Mouse (Mus musculus) G1E (cell line): Measurements from ENCODE around the gene Dock7. TPM values are rescaled to one million over a fixed set of nuclear protein-coding genes. Genes with fewer than 3 reads are reported as not detected.

Experiments used
- ATAC-seq: 2 replicates; pipeline ENCODE4 v1.8.0; 2016; ENCODE audit warnings: mild to moderate bottlenecking; ENCODE audit not compliant: insufficient number of reproducible peaks, poor library complexity, low FRiP score, severe bottlenecking; ENCODE audit errors: extremely low read depth
- DNase-seq: peaks from one replicate; pipeline ENCODE4 v3.0.0; 2012; ENCODE audit warnings: low spot score
- H3K27me3 ChIP-seq: 2 replicates; pipeline ENCODE4 v1.6.1; 2012; ENCODE audit warnings: mild to moderate bottlenecking, low read length, inconsistent platforms; ENCODE audit not compliant: insufficient read depth
- H3K36me3 ChIP-seq: replicated peaks from 2 replicates; pipeline ENCODE3; 2012; ENCODE audit warnings: mild to moderate bottlenecking, inconsistent platforms
- H3K4me1 ChIP-seq: 2 replicates; pipeline ENCODE4 v1.6.1; 2012; ENCODE audit warnings: low read depth, low read length, inconsistent platforms, mixed read lengths; ENCODE audit not compliant: insufficient read depth
- H3K4me3 ChIP-seq: 2 replicates; pipeline ENCODE4 v1.5.1; 2012; ENCODE audit warnings: low read depth, mild to moderate bottlenecking, inconsistent platforms, low read length, moderate library complexity, mixed read lengths
- H3K9me3 ChIP-seq: replicated peaks from 2 replicates; pipeline ENCODE4 v1.6.1; 2012; ENCODE audit warnings: inconsistent platforms
- CTCF ChIP-seq: IDR thresholded peaks from 2 replicates; pipeline ENCODE4 v1.5.1; 2012; ENCODE audit warnings: low read depth, low read length, inconsistent platforms, mixed read lengths
- GATA1 ChIP-seq: IDR thresholded peaks from 2 replicates; pipeline ENCODE4 v1.6.1; 2012; ENCODE audit warnings: borderline replicate concordance, low read length, inconsistent platforms, mixed read lengths
- GATA2 ChIP-seq: IDR thresholded peaks from 2 replicates; pipeline ENCODE4 v1.6.1; 2012; ENCODE audit warnings: low read depth, low read length, inconsistent platforms, borderline replicate concordance
- POLR2AphosphoS5 ChIP-seq: IDR thresholded peaks from 2 replicates; pipeline ENCODE4 v1.6.1; 2012; ENCODE audit warnings: low read depth, low read length, inconsistent platforms; ENCODE audit not compliant: insufficient replicate concordance
- TAL1 ChIP-seq: conservative IDR thresholded peaks from 2 replicates; pipeline ENCODE4 v1.6.1; 2012; ENCODE audit warnings: low read depth, low read length, inconsistent platforms, mixed read lengths
- polyA plus RNA-seq: library from polyadenylated mRNA; stranded (reverse); fragments of >175 nt; gene quantifications from 2 replicates; pipeline ENCODE4 v1.2.3, GENCODE M21; 2012
- total RNA-seq, 2 experiments: library from RNA; stranded (forward) in 1 of 2; stranded (reverse) in 1 of 2; fragments of 200-1000 nt in 1 of 2; fragments of >200 nt in 1 of 2; fragmentation: Nextera tagmentation in 1 of 2; gene quantifications; 2 replicates each; pipeline ENCODE4 v1.2.3; 2014 to 2017

The Dock7 gene
- total RNA-seq (2014; fragmentation: Nextera tagmentation) (not detected in 2 replicates), total RNA-seq (2017) (0.29 and 1.9 TPM in 2 replicates), polyA plus RNA-seq (not detected in 2 replicates)

DNA sequence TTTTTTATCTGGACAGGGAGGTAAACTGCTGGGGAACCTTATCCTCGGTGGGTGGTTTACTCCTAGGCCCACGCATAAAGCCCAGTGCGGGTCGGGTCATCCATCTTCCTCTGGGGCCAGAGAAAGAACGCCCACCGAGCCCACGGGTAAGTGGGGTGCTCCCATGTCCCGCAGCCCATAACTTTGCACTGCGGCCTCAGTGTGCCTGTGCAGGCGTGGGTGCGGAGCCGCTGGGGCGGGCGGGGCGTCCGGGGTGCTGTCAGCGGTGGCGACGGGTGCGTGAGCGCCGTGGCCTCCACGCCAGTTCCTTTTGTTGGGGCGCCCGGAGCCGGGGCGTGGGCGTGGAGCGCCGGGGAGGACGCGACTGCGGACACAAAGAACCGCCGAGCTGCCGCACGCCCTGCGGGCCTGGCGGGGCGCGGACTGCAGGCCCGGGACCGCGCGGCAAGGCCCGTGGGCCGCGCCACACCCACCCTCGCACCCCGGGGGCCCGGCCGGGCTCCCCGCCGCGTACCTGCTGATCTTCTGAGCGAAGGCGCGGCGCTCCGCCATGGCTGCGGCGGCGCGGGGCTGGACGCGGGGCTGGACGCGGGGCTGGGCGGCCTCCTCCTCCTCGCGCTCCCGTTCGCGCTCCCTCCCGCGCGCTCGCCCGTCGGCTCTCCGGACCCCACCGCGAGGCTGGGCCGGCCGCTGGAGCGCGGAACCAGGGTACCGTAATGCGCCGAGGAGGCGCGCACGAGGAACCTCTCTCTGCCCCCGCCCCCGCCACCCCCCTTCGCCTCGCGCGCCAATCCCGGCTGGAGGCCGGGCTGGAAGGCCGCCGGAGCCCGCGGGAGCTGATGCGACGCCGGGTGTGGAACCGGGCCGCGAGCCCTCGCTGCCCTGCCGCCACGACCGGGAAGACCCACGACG is at the start of gene Dock7:
TSS of gene Dock7 (minus strand) at position 705 of the 912 bp plus-strand sequence.
- ATAC-seq (no peak), DNase-seq (no peak)
- H3K9me3 ChIP-seq = peaks cover 36% of the 10 kb centered on the region
- no peak within 1 kb of the TSS for H3K4me3 ChIP-seq
- H3K4me1 ChIP-seq = no peaks in the 10 kb centered on the region
- no peak for TF ChIP-seq GATA1
- TF ChIP-seq GATA2 = no peak
- no peak for TF ChIP-seq POLR2AphosphoS5
- no peak for TF ChIP-seq TAL1
- TF ChIP-seq CTCF = no peak
- no peaks in the 10 kb centered on the region for H3K36me3 ChIP-seq
- no peaks in the 10 kb centered on the region for H3K27me3 ChIP-seq

DNA sequence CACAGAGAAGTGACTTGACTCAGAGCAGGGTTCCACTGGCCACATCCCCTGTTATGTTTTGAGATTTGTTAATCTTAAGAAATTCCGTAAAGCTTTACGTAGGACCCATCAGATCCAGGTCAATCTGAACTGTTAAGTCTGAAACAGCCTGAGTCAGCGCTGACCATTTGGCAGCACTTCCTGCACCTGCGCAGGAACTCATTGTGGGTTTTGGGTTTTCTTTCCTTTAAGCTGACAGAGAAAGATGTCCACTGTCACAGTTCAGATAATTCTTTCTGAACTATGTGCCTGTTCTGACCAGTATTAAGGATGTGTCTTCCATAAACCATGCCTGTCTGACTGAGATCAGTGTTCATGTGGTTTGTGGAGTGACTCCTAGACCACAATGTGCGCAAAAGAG is 48.2 kb upstream of the Dock7 start:
- no peak for TF ChIP-seq GATA1
- no peak for TF ChIP-seq POLR2AphosphoS5
- TF ChIP-seq TAL1 = no peak
- TF ChIP-seq GATA2 = no peak
- TF ChIP-seq CTCF = no peak
- peaks cover 24% of the 10 kb centered on the region for H3K9me3 ChIP-seq
- no peaks in the 10 kb centered on the region for H3K27me3 ChIP-seq
- H3K4me3 ChIP-seq = no peak overlapping the region
- no peaks in the 10 kb centered on the region for H3K4me1 ChIP-seq
- DNase-seq = no peak
- no peak for ATAC-seq
- H3K36me3 ChIP-seq = no peaks in the 10 kb centered on the region

DNA sequence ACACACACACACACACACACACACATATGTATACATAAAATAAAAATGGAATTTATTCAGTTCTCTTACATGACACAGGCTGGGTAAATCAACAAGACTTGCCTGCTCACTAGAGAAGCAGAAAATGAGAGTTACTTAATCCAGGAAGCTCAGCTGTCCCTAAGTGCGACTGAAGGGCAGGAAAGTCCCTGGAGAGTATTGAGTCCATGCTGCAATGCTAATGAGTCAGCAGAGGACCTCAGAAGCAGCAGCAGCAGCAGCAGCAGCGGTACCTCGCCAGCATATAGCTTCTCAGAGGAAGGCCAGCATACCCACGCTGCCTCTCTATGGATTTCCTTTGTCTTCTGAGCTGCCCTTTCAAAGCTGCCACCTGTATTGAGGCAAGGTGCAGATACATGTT is 42.8 kb upstream of the Dock7 start:
- DNase-seq = no peak
- H3K4me3 ChIP-seq = no peak overlapping the region
- no peaks in the 10 kb centered on the region for H3K36me3 ChIP-seq
- H3K9me3 ChIP-seq = peaks cover 39% of the 10 kb centered on the region
- no peaks in the 10 kb centered on the region for H3K27me3 ChIP-seq
- TF ChIP-seq GATA2 (no peak), GATA1 (no peak), POLR2AphosphoS5 (no peak), CTCF (no peak), TAL1 (no peak)
- ATAC-seq = no peak
- no peaks in the 10 kb centered on the region for H3K4me1 ChIP-seq

DNA sequence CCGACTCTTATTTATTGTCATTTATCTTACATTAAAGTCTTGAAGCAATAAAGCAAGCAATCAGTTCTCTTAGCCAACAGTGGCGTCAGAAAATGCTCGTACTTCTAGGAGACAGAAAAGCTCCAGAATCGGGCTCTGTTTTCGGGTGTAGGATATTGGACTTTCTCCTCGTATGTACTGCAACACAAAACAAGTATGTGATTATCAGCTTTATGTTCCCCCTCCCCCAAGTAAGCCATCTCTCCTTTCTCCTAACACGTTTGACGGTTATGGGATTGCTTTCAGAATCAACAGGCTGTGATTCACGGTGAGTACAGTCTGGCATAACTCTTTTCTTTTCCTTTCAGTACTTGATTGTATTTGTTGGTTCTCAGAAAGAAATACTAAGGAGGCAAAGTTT is 42.3 kb upstream of the Dock7 start:
- H3K36me3 ChIP-seq = no peaks in the 10 kb centered on the region
- H3K4me3 ChIP-seq = no peak overlapping the region
- no peaks in the 10 kb centered on the region for H3K27me3 ChIP-seq
- no peaks in the 10 kb centered on the region for H3K4me1 ChIP-seq
- ATAC-seq (no peak), DNase-seq (no peak)
- no peak for TF ChIP-seq GATA1
- TF ChIP-seq GATA2 = no peak
- TF ChIP-seq CTCF = no peak
- TF ChIP-seq TAL1 = no peak
- TF ChIP-seq POLR2AphosphoS5 = no peak
- peaks cover 42% of the 10 kb centered on the region for H3K9me3 ChIP-seq

DNA sequence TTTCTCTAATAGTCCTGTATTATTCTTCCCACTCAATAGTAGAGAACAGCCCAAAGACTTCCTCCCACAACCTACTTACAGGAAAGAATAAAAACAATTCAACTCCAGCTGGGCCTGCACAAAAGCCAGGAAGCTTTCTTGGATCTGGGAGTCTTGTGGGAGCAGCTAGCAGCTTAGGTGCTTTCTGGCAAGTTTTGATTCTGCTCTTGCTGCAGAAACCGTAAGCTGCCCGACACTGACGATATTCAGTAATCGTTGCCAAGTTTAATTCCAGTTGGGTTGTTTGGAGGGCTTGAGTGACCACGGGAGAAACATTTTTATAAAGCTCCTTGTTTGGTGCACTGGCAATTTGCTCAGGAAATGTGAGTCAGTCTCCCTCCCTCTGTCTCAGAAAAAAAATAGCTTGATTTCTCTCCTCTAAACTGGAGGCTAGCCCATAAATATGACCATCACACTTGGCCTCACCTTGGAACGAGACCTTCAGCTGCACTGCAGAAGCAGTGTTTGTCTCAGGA is 40.8 kb upstream of the Dock7 start:
- Histone ChIP-seq H3K9me3 (peaks cover 37% of the 10 kb centered on the region), H3K4me1 (no peaks in the 10 kb centered on the region), H3K4me3 (no peak overlapping the region), H3K27me3 (no peaks in the 10 kb centered on the region), H3K36me3 (no peaks in the 10 kb centered on the region)
- ATAC-seq = no peak
- no peak for TF ChIP-seq GATA2
- DNase-seq = no peak

DNA sequence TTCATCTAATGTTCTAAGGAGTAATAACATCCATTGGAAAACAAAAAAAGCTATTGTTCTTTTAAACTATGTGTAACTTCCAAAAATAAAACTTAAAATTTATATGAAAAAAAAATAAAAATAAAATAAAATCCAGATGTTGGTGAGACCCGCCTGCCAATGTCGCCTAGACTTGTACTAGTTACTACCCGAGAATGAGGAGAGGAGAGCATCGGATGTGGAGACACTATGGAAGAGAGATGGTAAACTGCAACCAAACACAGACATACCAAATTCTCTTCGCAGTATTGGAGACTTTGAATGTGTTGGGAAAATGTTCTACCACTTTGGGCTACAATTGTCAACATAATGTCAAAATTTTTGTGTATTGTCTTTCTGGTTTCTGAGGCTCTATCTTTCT is 40.2 kb upstream of the Dock7 start:
- DNase-seq (no peak), ATAC-seq (no peak)
- TF ChIP-seq POLR2AphosphoS5 (no peak), GATA2 (no peak), CTCF (no peak)
- Histone ChIP-seq H3K4me3 (no peak overlapping the region), H3K36me3 (no peaks in the 10 kb centered on the region), H3K27me3 (no peaks in the 10 kb centered on the region), H3K9me3 (peaks cover 32% of the 10 kb centered on the region), H3K4me1 (no peaks in the 10 kb centered on the region)

DNA sequence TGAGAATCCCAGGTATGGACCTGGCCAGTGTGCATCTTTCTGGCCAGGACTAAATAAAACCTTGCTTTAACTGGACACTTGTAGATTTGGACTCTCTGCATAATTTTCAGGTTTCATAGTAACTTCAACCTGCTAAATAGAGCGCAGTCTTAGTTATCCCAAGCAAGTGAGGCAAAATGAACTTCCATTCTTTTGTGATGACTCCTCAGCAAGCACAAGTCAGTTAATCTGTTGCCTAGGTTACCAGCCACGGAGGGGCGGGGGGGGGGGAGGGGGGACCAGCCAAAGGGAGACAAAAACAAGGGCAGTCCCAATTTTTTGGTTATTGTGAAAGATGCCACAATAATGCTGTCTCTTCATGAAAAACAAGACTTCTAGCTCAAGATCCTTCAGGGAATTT is 39.7 kb upstream of the Dock7 start:
- Histone ChIP-seq H3K4me3 (no peak overlapping the region), H3K9me3 (peaks cover 30% of the 10 kb centered on the region), H3K4me1 (no peaks in the 10 kb centered on the region), H3K27me3 (no peaks in the 10 kb centered on the region), H3K36me3 (no peaks in the 10 kb centered on the region)
- no peak for DNase-seq
- ATAC-seq = no peak
- TF ChIP-seq GATA2 = no peak
- TF ChIP-seq CTCF = no peak
- TF ChIP-seq POLR2AphosphoS5 = no peak
- no peak for TF ChIP-seq TAL1
- no peak for TF ChIP-seq GATA1
